8 mouse cellular contexts compared by ENCODE assay signal in genomic region chr11:86993041-86994037, GRCm38 (mm10). TPM values are rescaled to one million over a fixed set of nuclear protein-coding genes. Genes with fewer than 3 reads are reported as not detected.
DNase-seq lines count a peak whose midpoint lies in the region; ATAC-seq lines count a peak whose summit lies in the region.

Gene Ypel2, minus strand, starts transcription at chr11:86993707.

- H3K4me2 ChIP-seq in hindbrain, embryonic 12.5 days (replicated peaks), result peak within 1 kb of the TSS; percentile 89

- no peaks in the 10 kb centered on the region; the same call in 1 of the 2 replicates for H3K27me3 ChIP-seq in hindbrain, embryonic 12.5 days

- H3K4me3 ChIP-seq in hindbrain, embryonic 12.5 days, result peak within 1 kb of the TSS; percentile 77

- H3K4me1 ChIP-seq in hindbrain, embryonic 12.5 days, result peaks cover 44% of the 10 kb centered on the region

- H3K9me3 ChIP-seq in hindbrain, embryonic 12.5 days (replicated peaks), result no peaks in the 10 kb centered on the region

- DNase-seq in Muller cell, postnatal 12 days (ENCODE audit: inconsistent ontology term), result peak; percentile 98
- peak; percentile 96 for DNase-seq in cerebellum, adult 9-10 months
- DNase-seq in frontal cortex, postnatal 10 days (ENCODE audit: low spot score in 2 of 2), result peak; percentile 98 to 99
- DNase-seq in layer of hippocampus, postnatal 14 days (ENCODE audit: low spot score in 2 of 2), result peak; percentile 96 to 99
- peak; percentile 98 for DNase-seq in lung, postnatal 10 days
- peak; percentile 91 for DNase-seq in ovary, postnatal 14 days (ENCODE audit: low spot score)
- DNase-seq in thymus, postnatal 10 days (ENCODE audit: low spot score in 2 of 2), result peak; percentile 95 to 98

- no peaks in the 10 kb centered on the region for H3K36me3 ChIP-seq in hindbrain, embryonic 12.5 days

- ATAC-seq in hindbrain, embryonic 12.5 days (ENCODE audit: low FRiP score), result peak; percentile 99

- WGBS in hindbrain, embryonic 12.5 days, result under 1% methylated on average over 95 of the region's 96 CpGs

- peak within 1 kb of the TSS; percentile 79 for H3K9ac ChIP-seq in hindbrain, embryonic 12.5 days

- peak within 1 kb of the TSS; percentile 91 for H3K27ac ChIP-seq in hindbrain, embryonic 12.5 days

RNA-seq across cellular contexts. Expression of gene Ypel2, which starts in this region (rescaled TPM):
- polyA plus RNA-seq in hindbrain, embryonic 12.5 days (2016; fragmentation: Nextera tagmentation; extraction: Ambion mirVana), result 9.6 TPM in 2 replicates
- total RNA-seq in layer of hippocampus, postnatal 14 days (2021), result 10 to 100 TPM; 20.5 to 21.9 TPM

Comparison
In these comparisons a context has a peak if more than half of its experiments do, and no peak if none do; other contexts are left out.
1. Peak in every context shown above with its lines: DNase-seq, ATAC-seq, H3K4me3 ChIP-seq and H3K27ac ChIP-seq.